51 mouse cellular contexts compared by ENCODE assay signal in the genomic region with DNA sequence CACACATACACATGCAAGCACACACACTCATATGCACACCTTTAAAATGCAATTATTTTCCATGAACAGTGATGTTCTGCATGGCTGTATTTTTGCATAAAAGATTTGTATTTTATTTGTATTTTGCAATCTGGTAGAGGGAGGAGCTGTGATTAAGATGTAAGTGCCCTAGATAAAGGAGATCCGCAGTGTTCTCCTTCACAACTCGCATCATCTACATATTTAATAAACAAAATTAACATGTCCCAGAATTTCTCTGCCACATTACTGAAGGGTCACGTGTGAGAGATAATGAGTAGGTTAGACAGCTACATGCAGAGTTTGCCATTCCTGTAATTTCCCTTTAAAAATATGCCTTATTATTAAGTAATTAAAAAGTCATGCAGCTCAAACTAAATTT. TPM values are rescaled to one million over a fixed set of nuclear protein-coding genes. Genes with fewer than 3 reads are reported as not detected.
"Had no signal": no experiment of that assay in that cellular context is flagged by ENCODE, and none has a peak within 500 bp of the region (broad histone marks: within the 10 kb centered on the region; RNA-seq: fewer than 3 reads in every experiment).

No protein-coding gene starts in this region.

- H3K36me3 ChIP-seq: heart, embryonic 10.5 days; heart, embryonic 12.5 days; heart, embryonic 13.5 days; heart, embryonic 15.5 days; hindbrain, embryonic 10.5 days; hindbrain, embryonic 12.5 days; hindbrain, embryonic 13.5 days; hindbrain, embryonic 15.5 days; intestine, embryonic 15.5 days; kidney, embryonic 15.5 days had no signal

- H3K4me2 ChIP-seq: heart, embryonic 11.5 days; heart, embryonic 12.5 days; heart, embryonic 13.5 days; heart, embryonic 15.5 days; hindbrain, embryonic 12.5 days; hindbrain, embryonic 13.5 days; hindbrain, embryonic 14.5 days; hindbrain, embryonic 15.5 days; intestine, embryonic 15.5 days; kidney, embryonic 15.5 days had no signal

- H3K4me3 ChIP-seq: heart, adult 2 months; heart, embryonic 10.5 days; heart, embryonic 12.5 days; heart, embryonic 13.5 days; heart, embryonic 15.5 days; hindbrain, embryonic 10.5 days; hindbrain, embryonic 12.5 days; hindbrain, embryonic 13.5 days; hindbrain, embryonic 15.5 days; intestine, embryonic 15.5 days; kidney, embryonic 15.5 days; layer of hippocampus, adult 2 months had no signal

- DNase-seq: heart, adult 2 months; heart, postnatal 10 days; heart, postnatal 14 days; heart, postnatal 36 days; heart, postnatal 4 days; kidney, adult 11 months; kidney, adult 18-20 months; kidney, adult 2 months; kidney, adult 8-10 months; kidney, adult 9 months; kidney, postnatal 10 days; kidney, postnatal 14 days; kidney, postnatal 25 days; kidney, postnatal 36 days; kidney, postnatal 4 days; layer of hippocampus, adult 9-11 months had no signal

- H3K4me1 ChIP-seq: heart, embryonic 10.5 days; heart, embryonic 12.5 days; heart, embryonic 13.5 days; heart, embryonic 15.5 days; hindbrain, embryonic 10.5 days; hindbrain, embryonic 12.5 days; hindbrain, embryonic 13.5 days; hindbrain, embryonic 15.5 days; intestine, embryonic 15.5 days; kidney, embryonic 15.5 days had no signal

- ATAC-seq: hindbrain, embryonic 16.5 days; hindbrain, postnatal 0 days; inflammation-experienced regulatory T-cells, adult 6 months; intestine, embryonic 15.5 days; intestine, embryonic 16.5 days; intestine, postnatal 0 days had no signal

- H3K27ac ChIP-seq: heart, adult 2 months; heart, embryonic 10.5 days; heart, embryonic 13.5 days; heart, embryonic 15.5 days; hindbrain, embryonic 10.5 days; hindbrain, embryonic 12.5 days; hindbrain, embryonic 13.5 days; hindbrain, embryonic 14.5 days; hindbrain, embryonic 15.5 days; hindbrain, postnatal 0 days; intestine, embryonic 15.5 days; kidney, embryonic 15.5 days; kidney, postnatal 0 days; layer of hippocampus, adult 2 months had no signal

- H3K9ac ChIP-seq: heart, embryonic 12.5 days; heart, embryonic 13.5 days; heart, embryonic 15.5 days; hindbrain, embryonic 12.5 days; hindbrain, embryonic 13.5 days; hindbrain, embryonic 14.5 days; hindbrain, embryonic 15.5 days; intestine, embryonic 15.5 days; kidney, embryonic 15.5 days had no signal

- H3K27me3 ChIP-seq: heart, embryonic 12.5 days; heart, embryonic 13.5 days; heart, embryonic 15.5 days; hindbrain, embryonic 12.5 days; hindbrain, embryonic 13.5 days; hindbrain, embryonic 15.5 days; intestine, embryonic 15.5 days; kidney, embryonic 15.5 days had no signal

- H3K9me3 ChIP-seq: heart, embryonic 10.5 days; heart, embryonic 12.5 days; heart, embryonic 13.5 days; heart, embryonic 15.5 days; hindbrain, embryonic 10.5 days; hindbrain, embryonic 12.5 days; hindbrain, embryonic 13.5 days; hindbrain, embryonic 15.5 days; intestine, embryonic 15.5 days; kidney, embryonic 15.5 days had no signal

RNA-seq across cellular contexts. Expression of a gene that starts 46.3 kb away (rescaled TPM):
- total RNA-seq: heart, adult 2 months; heart, adult 8-10 months; heart, postnatal 10 days; heart, postnatal 14 days; heart, postnatal 25 days; heart, postnatal 36 days; heart, postnatal 4 days; hematopoietic stem cell, adult 5-6 weeks; hindbrain, postnatal 0 days; layer of hippocampus, adult 18-20 months; layer of hippocampus, adult 2 months; layer of hippocampus, adult 8-10 months; layer of hippocampus, postnatal 10 days; layer of hippocampus, postnatal 14 days; layer of hippocampus, postnatal 25 days had no signal
- polyA plus RNA-seq: heart, adult 2 months; heart, embryonic 12.5 days; heart, embryonic 13.5 days; heart, embryonic 14.5 days; heart, embryonic 15.5 days; heart, embryonic 16.5 days; heart, postnatal 0 days; hindbrain, embryonic 10.5 days; hindbrain, embryonic 11.5 days; hindbrain, embryonic 12.5 days; hindbrain, embryonic 13.5 days; hindbrain, embryonic 14.5 days; hindbrain, embryonic 15.5 days; hindbrain, embryonic 16.5 days; hindbrain, postnatal 0 days; inflammation-experienced regulatory T-cells, adult 6 months; intestine, embryonic 14.5 days; intestine, embryonic 16.5 days; intestine, postnatal 0 days; kidney, adult 2 months; kidney, embryonic 14.5 days; kidney, embryonic 15.5 days; kidney, embryonic 16.5 days; large intestine, adult 2 months had no signal
